Mouse (Mus musculus) kidney, embryonic 14.5 days (tissue): ENCODE results near the gene Swap70. TPM values are rescaled to one million over a fixed set of nuclear protein-coding genes. Genes with fewer than 3 reads are reported as not detected.
A peak's percentile ranks its signal among the peaks of the same experiment; 100 is the strongest.

ENCODE experiments used
- ATAC-seq: fragments of 200-750 bp; cut with Nextera tagmentation; 2 replicates; pipeline ENCODE4 v1.8.0; 2017; ENCODE audit warnings: moderate number of reproducible peaks, mild to moderate bottlenecking, moderate TSS enrichment, moderate library complexity; ENCODE audit not compliant: low FRiP score, low TSS enrichment
- H3K27ac ChIP-seq: fragments of 300-500 bp; sonication (generic); 2 replicates; pipeline ENCODE4 v1.5.1; 2014; ENCODE audit warnings: low read depth, mild to moderate bottlenecking, low read length, moderate library complexity, mixed read lengths
- H3K27me3 ChIP-seq: fragments of 300-500 bp; sonication (generic); 2 replicates; pipeline ENCODE4 v1.6.1; 2014; ENCODE audit warnings: mild to moderate bottlenecking, low read length; ENCODE audit not compliant: control insufficient read depth, insufficient read depth
- H3K36me3 ChIP-seq: fragments of 300-500 bp; sonication (generic); 2 replicates; pipeline ENCODE4 v1.6.1; 2014; ENCODE audit warnings: low read length, mixed read lengths; ENCODE audit not compliant: control insufficient read depth, insufficient read depth
- H3K4me1 ChIP-seq: fragments of 300-500 bp; sonication (generic); 2 replicates; pipeline ENCODE4 v1.6.1; 2014; ENCODE audit warnings: low read length, mixed read lengths; ENCODE audit not compliant: control insufficient read depth, insufficient read depth
- H3K4me2 ChIP-seq: fragments of 300-500 bp; sonication (generic); replicated peaks from 2 replicates; pipeline ENCODE4 v1.6.1; 2014; ENCODE audit warnings: low read depth, mild to moderate bottlenecking, low read length
- H3K4me3 ChIP-seq: fragments of 300-500 bp; sonication (generic); 2 replicates; pipeline ENCODE4 v1.5.1; 2014; ENCODE audit warnings: mild to moderate bottlenecking, low read length
- H3K9ac ChIP-seq: fragments of 300-500 bp; sonication (generic); 2 replicates; pipeline ENCODE4 v1.6.1; 2014; ENCODE audit warnings: low read depth, mild to moderate bottlenecking, low read length, moderate library complexity
- H3K9me3 ChIP-seq: fragments of 300-500 bp; sonication (generic); 2 replicates; pipeline ENCODE4 v1.6.1; 2016; ENCODE audit warnings: low read length; ENCODE audit not compliant: control insufficient read depth
- WGBS: fragments of 180-500 bp; shearing (Covaris S2); extraction: QIAGEN DNeasy Blood & Tissue Kit; methylation state at CpG from one replicate; pipeline ENCODE4 v1.1.7; 2014; 5-methylcytosine and 5-hydroxymethylcytosine counted together
- polyA plus RNA-seq: library from polyadenylated mRNA; unstranded; fragments of >200 nt; fragmentation: Nextera tagmentation; extraction: Ambion mirVana; gene quantifications from 2 replicates; pipeline ENCODE4 v1.2.1, GENCODE M21; 2014

The Swap70 gene
- polyA plus RNA-seq, 1 experiment from 2014 or later = 30.3 TPM

GRCm38 (mm10) chr7:110315352-110315751, 93.8 kb downstream of the Swap70 start:
- Histone ChIP-seq H3K4me3 (no peak overlapping the region), H3K4me1 (no peaks in the 10 kb centered on the region), H3K4me2 (no peak overlapping the region), H3K9me3 (no peaks in the 10 kb centered on the region), H3K27me3 (no peaks in the 10 kb centered on the region), H3K36me3 (peaks cover 43% of the 10 kb centered on the region), H3K27ac (no peak overlapping the region), H3K9ac (no peak overlapping the region)
- WGBS = 100% methylated on average over 1 of the region's 1 CpGs
- no peak for ATAC-seq

GRCm38 (mm10) chr7:110317412-110317811, 95.9 kb downstream of the Swap70 start:
- no peak for ATAC-seq
- Histone ChIP-seq H3K27ac (no peak overlapping the region), H3K9ac (no peak overlapping the region), H3K9me3 (no peaks in the 10 kb centered on the region), H3K4me3 (no peak overlapping the region), H3K4me1 (no peaks in the 10 kb centered on the region), H3K4me2 (no peak overlapping the region), H3K36me3 (peaks cover 38% of the 10 kb centered on the region), H3K27me3 (no peaks in the 10 kb centered on the region)
- WGBS = 85% methylated on average over 4 of the region's 4 CpGs

- H3K36me3 ChIP-seq = peaks cover 30% of the 10 kb centered on the region
- H3K4me1 ChIP-seq = no peaks in the 10 kb centered on the region
- 0 out of 2 replicates have a peak, but pooled peaks have one; percentile 20 for ATAC-seq
Observed at GRCm38 (mm10) chr7:110318971-110319519, 97.5 kb downstream of the Swap70 start.

GRCm38 (mm10) chr7:110321106-110321505, 99.6 kb downstream of the Swap70 start:
- Histone ChIP-seq H3K27ac (no peak overlapping the region), H3K9ac (no peak overlapping the region), H3K36me3 (peaks cover 36% of the 10 kb centered on the region), H3K27me3 (no peaks in the 10 kb centered on the region), H3K4me2 (no peak overlapping the region), H3K4me3 (no peak overlapping the region), H3K4me1 (no peaks in the 10 kb centered on the region), H3K9me3 (no peaks in the 10 kb centered on the region)
- WGBS = 85% methylated on average over 5 of the region's 5 CpGs
- no peak for ATAC-seq

More at GRCm38 (mm10) chr7:110318971-110319519, 97.5 kb downstream of the Swap70 start:
- WGBS = 80% methylated on average over 6 of the region's 6 CpGs
- Histone ChIP-seq H3K4me2 (no peak overlapping the region), H3K27me3 (no peaks in the 10 kb centered on the region), H3K27ac (0 out of 2 replicates have a peak overlapping the region, but pooled peaks have one; percentile 14), H3K9ac (no peak overlapping the region), H3K4me3 (no peak overlapping the region), H3K9me3 (no peaks in the 10 kb centered on the region)

- H3K4me2 ChIP-seq = no peak overlapping the region
- peaks cover 64% of the 10 kb centered on the region for H3K36me3 ChIP-seq
- no peaks in the 10 kb centered on the region for H3K27me3 ChIP-seq
- no peak for ATAC-seq
- H3K4me3 ChIP-seq = no peak overlapping the region
- H3K9me3 ChIP-seq = no peaks in the 10 kb centered on the region
- H3K4me1 ChIP-seq = no peaks in the 10 kb centered on the region
- no peak overlapping the region for H3K9ac ChIP-seq
- H3K27ac ChIP-seq = no peak overlapping the region
- 95% methylated on average over 1 of the region's 1 CpGs for WGBS
Observed at GRCm38 (mm10) chr7:110324852-110325251, 103.3 kb downstream of the Swap70 start.

- Histone ChIP-seq H3K27me3 (no peaks in the 10 kb centered on the region), H3K9me3 (no peaks in the 10 kb centered on the region), H3K36me3 (peaks cover 62% of the 10 kb centered on the region), H3K4me2 (no peak overlapping the region), H3K4me3 (no peak overlapping the region), H3K27ac (no peak overlapping the region), H3K9ac (no peak overlapping the region), H3K4me1 (no peaks in the 10 kb centered on the region)
- 93% methylated on average over 5 of the region's 5 CpGs for WGBS
- ATAC-seq = no peak
Observed at GRCm38 (mm10) chr7:110325381-110326110, 104.0 kb downstream of the Swap70 start.

Other genes starting within 250 kb of the Swap70 start
- gene Tmem41b, start 234.8 kb upstream of the Swap70 start, polyA plus RNA-seq = 48.7 and 72.5 TPM in 2 replicates
- gene Ipo7, start 203.4 kb upstream of the Swap70 start, polyA plus RNA-seq = 21.9 and 22.5 TPM in 2 replicates
- 16.3 and 22.1 TPM in 2 replicates for gene Zfp143, start 160.5 kb upstream of the Swap70 start, polyA plus RNA-seq
- gene Wee1, start 99.7 kb upstream of the Swap70 start, polyA plus RNA-seq = 29.4 and 35.7 TPM in 2 replicates